Mouse (Mus musculus): ENCODE data around the gene Necap1. TPM values are rescaled to one million over a fixed set of nuclear protein-coding genes. Genes with fewer than 3 reads are reported as not detected.

Necap1 gene
- 53.1 and 55.9 TPM in 2 replicates for polyA plus RNA-seq (2015; fragmentation: Nextera tagmentation; extraction: Ambion mirVana)

GRCm38 (mm10) chr6:122873871-122874719, at the start of gene Necap1:
Necap1 (plus strand) TSS chr6:122874474.
- Histone ChIP-seq H3K4me3 (replicated peaks) (peak within 1 kb of the TSS; percentile 94), H3K27me3 (no peaks in the 10 kb centered on the region), H3K9ac (peak within 1 kb of the TSS; percentile 90), H3K27ac (peak within 1 kb of the TSS; percentile 89), H3K4me2 (peak within 1 kb of the TSS; percentile 61), H3K9me3 (replicated peaks) (no peaks in the 10 kb centered on the region), H3K4me1 (peaks cover 7% of the 10 kb centered on the region), H3K36me3 (peaks cover 17% of the 10 kb centered on the region)
- ATAC-seq (replicated peaks; ENCODE audit: low FRiP score), result peak; percentile 99
- WGBS, result 8% methylated on average over 43 of the region's 43 CpGs

GRCm38 (mm10) chr6:122825166-122825565, 49.1 kb upstream of the Necap1 start:
- no peak overlapping the region for H3K9ac ChIP-seq
- H3K4me1 ChIP-seq, result peaks cover 59% of the 10 kb centered on the region
- no peaks in the 10 kb centered on the region for H3K9me3 ChIP-seq (replicated peaks)
- no peak overlapping the region for H3K4me3 ChIP-seq (replicated peaks)
- WGBS, result 83% methylated on average over 9 of the region's 9 CpGs
- H3K27ac ChIP-seq, result no peak overlapping the region
- ATAC-seq (replicated peaks; ENCODE audit: low FRiP score), result no peak
- H3K27me3 ChIP-seq, result no peaks in the 10 kb centered on the region
- peaks cover 26% of the 10 kb centered on the region for H3K36me3 ChIP-seq
- H3K4me2 ChIP-seq, result peak overlapping the region; percentile 67; the same call in 1 of the 2 replicates

GRCm38 (mm10) chr6:122825923-122826742, 48.1 kb upstream of the Necap1 start:
- Histone ChIP-seq H3K4me1 (peaks cover 50% of the 10 kb centered on the region), H3K4me2 (peak overlapping the region; percentile 67), H3K27me3 (no peaks in the 10 kb centered on the region), H3K27ac (peak overlapping the region; percentile 67), H3K4me3 (replicated peaks) (peak overlapping the region; percentile 40), H3K9me3 (replicated peaks) (no peaks in the 10 kb centered on the region), H3K9ac (peak overlapping the region; percentile 29; the same call in 1 of the 2 replicates), H3K36me3 (peaks cover 36% of the 10 kb centered on the region)
- 2% methylated on average over 29 of the region's 29 CpGs for WGBS
- ATAC-seq (replicated peaks; ENCODE audit: low FRiP score), result peak; percentile 92

- Histone ChIP-seq H3K27me3 (no peaks in the 10 kb centered on the region), H3K4me2 (no peak overlapping the region), H3K9ac (no peak overlapping the region), H3K4me1 (peaks cover 33% of the 10 kb centered on the region), H3K4me3 (replicated peaks) (no peak overlapping the region), H3K27ac (no peak overlapping the region), H3K36me3 (peaks cover 50% of the 10 kb centered on the region), H3K9me3 (replicated peaks) (no peaks in the 10 kb centered on the region)
- ATAC-seq (replicated peaks; ENCODE audit: low FRiP score), result no peak
- 52% methylated on average over 13 of the region's 13 CpGs for WGBS
Measured at GRCm38 (mm10) chr6:122828086-122828485, 46.2 kb upstream of the Necap1 start.

- Histone ChIP-seq H3K27ac (no peak overlapping the region), H3K9me3 (replicated peaks) (no peaks in the 10 kb centered on the region), H3K4me1 (no peaks in the 10 kb centered on the region), H3K4me3 (replicated peaks) (no peak overlapping the region), H3K4me2 (no peak overlapping the region), H3K27me3 (no peaks in the 10 kb centered on the region), H3K36me3 (peaks cover 96% of the 10 kb centered on the region), H3K9ac (no peak overlapping the region)
- ATAC-seq (replicated peaks; ENCODE audit: low FRiP score), result no peak
- WGBS, result 82% methylated on average over 7 of the region's 7 CpGs
Measured at GRCm38 (mm10) chr6:122832880-122833279, 41.4 kb upstream of the Necap1 start.

- Histone ChIP-seq H3K27ac (no peak overlapping the region), H3K4me2 (no peak overlapping the region), H3K36me3 (peaks cover 96% of the 10 kb centered on the region), H3K9me3 (replicated peaks) (no peaks in the 10 kb centered on the region), H3K4me3 (replicated peaks) (no peak overlapping the region), H3K9ac (no peak overlapping the region), H3K27me3 (no peaks in the 10 kb centered on the region), H3K4me1 (no peaks in the 10 kb centered on the region)
- WGBS, result 74% methylated on average over 4 of the region's 4 CpGs
- ATAC-seq (replicated peaks; ENCODE audit: low FRiP score), result no peak
Measured at GRCm38 (mm10) chr6:122834365-122834764, 39.9 kb upstream of the Necap1 start.

GRCm38 (mm10) chr6:122836974-122837373, 37.3 kb upstream of the Necap1 start:
- Histone ChIP-seq H3K27me3 (no peaks in the 10 kb centered on the region), H3K4me1 (no peaks in the 10 kb centered on the region), H3K9ac (no peak overlapping the region), H3K4me3 (replicated peaks) (no peak overlapping the region), H3K9me3 (replicated peaks) (no peaks in the 10 kb centered on the region), H3K36me3 (peaks cover 99% of the 10 kb centered on the region), H3K4me2 (no peak overlapping the region), H3K27ac (no peak overlapping the region)
- no peak for ATAC-seq (replicated peaks; ENCODE audit: low FRiP score)
- 97% methylated on average over 3 of the region's 3 CpGs for WGBS

- H3K4me3 ChIP-seq (replicated peaks), result no peak overlapping the region
- H3K9ac ChIP-seq, result no peak overlapping the region
- no peak overlapping the region for H3K4me2 ChIP-seq
- H3K36me3 ChIP-seq, result peaks cover 97% of the 10 kb centered on the region
- H3K27me3 ChIP-seq, result no peaks in the 10 kb centered on the region
- no peak for ATAC-seq (replicated peaks; ENCODE audit: low FRiP score)
- H3K4me1 ChIP-seq, result no peaks in the 10 kb centered on the region
- H3K9me3 ChIP-seq (replicated peaks), result no peaks in the 10 kb centered on the region
- 79% methylated on average over 5 of the region's 5 CpGs for WGBS
- no peak overlapping the region for H3K27ac ChIP-seq
Measured at GRCm38 (mm10) chr6:122837539-122837938, 36.7 kb upstream of the Necap1 start.

- no peak overlapping the region for H3K4me3 ChIP-seq (replicated peaks)
- H3K9me3 ChIP-seq (replicated peaks), result no peaks in the 10 kb centered on the region
- no peaks in the 10 kb centered on the region for H3K4me1 ChIP-seq
- no peak for ATAC-seq (replicated peaks; ENCODE audit: low FRiP score)
- peaks cover 64% of the 10 kb centered on the region for H3K36me3 ChIP-seq
- no peak overlapping the region for H3K4me2 ChIP-seq
- 69% methylated on average over 6 of the region's 6 CpGs for WGBS
- no peak overlapping the region for H3K27ac ChIP-seq
- no peaks in the 10 kb centered on the region for H3K27me3 ChIP-seq
- no peak overlapping the region for H3K9ac ChIP-seq
Measured at GRCm38 (mm10) chr6:122843759-122844158, 30.5 kb upstream of the Necap1 start.

- WGBS, result 72% methylated on average over 2 of the region's 2 CpGs
- Histone ChIP-seq H3K4me2 (no peak overlapping the region), H3K9me3 (replicated peaks) (no peaks in the 10 kb centered on the region), H3K27ac (no peak overlapping the region), H3K9ac (no peak overlapping the region), H3K4me1 (no peaks in the 10 kb centered on the region), H3K36me3 (no peaks in the 10 kb centered on the region), H3K27me3 (no peaks in the 10 kb centered on the region), H3K4me3 (replicated peaks) (no peak overlapping the region)
- no peak for ATAC-seq (replicated peaks; ENCODE audit: low FRiP score)
Measured at GRCm38 (mm10) chr6:122852696-122853095, 21.6 kb upstream of the Necap1 start.

GRCm38 (mm10) chr6:122854552-122854951, 19.7 kb upstream of the Necap1 start:
- Histone ChIP-seq H3K4me2 (no peak overlapping the region), H3K27me3 (no peaks in the 10 kb centered on the region), H3K27ac (no peak overlapping the region), H3K4me1 (no peaks in the 10 kb centered on the region), H3K4me3 (replicated peaks) (no peak overlapping the region), H3K36me3 (no peaks in the 10 kb centered on the region), H3K9ac (no peak overlapping the region), H3K9me3 (replicated peaks) (no peaks in the 10 kb centered on the region)
- ATAC-seq (replicated peaks; ENCODE audit: low FRiP score), result no peak
- 80% methylated on average over 12 of the region's 12 CpGs for WGBS

- Histone ChIP-seq H3K27ac (no peak within 1 kb of the TSS), H3K9me3 (replicated peaks) (no peaks in the 10 kb centered on the region), H3K27me3 (no peaks in the 10 kb centered on the region), H3K4me3 (replicated peaks) (no peak within 1 kb of the TSS), H3K9ac (no peak within 1 kb of the TSS), H3K36me3 (no peaks in the 10 kb centered on the region), H3K4me2 (no peak within 1 kb of the TSS), H3K4me1 (no peaks in the 10 kb centered on the region)
- no peak for ATAC-seq (replicated peaks; ENCODE audit: low FRiP score)
- 66% methylated on average over 7 of the region's 7 CpGs for WGBS
Measured at GRCm38 (mm10) chr6:122855955-122856354, 18.3 kb upstream of the Necap1 start, which contains the start of gene C3ar1. C3ar1 (minus strand) TSS chr6:122856161.
